1 mouse cellular context compared by ENCODE assay signal in genomic region chr7:27161744-27162143, GRCm38 (mm10).
TF ChIP-seq lines count a peak whose summit lies in the region.

No protein-coding gene starts in this region.

TF ChIP-seq in CH12.LX, 34 proteins besides CTCF, POLR2A, EP300 and RAD21 (continued from another document):
- no peak for TF ChIP-seq MAFK (IDR thresholded peaks at IDR 0.05; ENCODE audit: insufficient replicate concordance, low read length)
- TF ChIP-seq ETS1 (conservative IDR thresholded peaks at IDR 0.05; ENCODE audit: low read depth, low read length) = peak; percentile 80
- no peak for TF ChIP-seq E2F4 (IDR thresholded peaks at IDR 0.05; ENCODE audit: insufficient replicate concordance, low read depth, low read length)
- no peak for TF ChIP-seq ZNF384 (IDR thresholded peaks at IDR 0.05; ENCODE audit: low read depth, low read length)
- 0 out of 2 replicates have a peak, but pooled peaks have one; percentile 35 for TF ChIP-seq ZMIZ1 (IDR thresholded peaks at IDR 0.05; ENCODE audit: low read depth, low read length)
- TF ChIP-seq PAX5 (IDR thresholded peaks at IDR 0.05; ENCODE audit: low read length) = no peak
- TF ChIP-seq TBP (conservative IDR thresholded peaks at IDR 0.05; ENCODE audit: low read depth, low read length) = no peak
- TF ChIP-seq MYC (IDR thresholded peaks at IDR 0.05; ENCODE audit: low read depth, low read length) = 0 out of 2 replicates have a peak, but pooled peaks have one; percentile 59
- TF ChIP-seq RCOR1 (conservative IDR thresholded peaks at IDR 0.05; ENCODE audit: low read depth, low read length) = no peak
- TF ChIP-seq TCF12 (IDR thresholded peaks at IDR 0.05; ENCODE audit: low read depth, low read length) = no peak
- TF ChIP-seq MXI1 (IDR thresholded peaks at IDR 0.05; ENCODE audit: low read depth, low read length) = peak; percentile 61; the same call in 1 of the 2 replicates
- no peak for TF ChIP-seq ELF1 (IDR thresholded peaks at IDR 0.05; ENCODE audit: low read depth, low read length)
- no peak for TF ChIP-seq GABPA (IDR thresholded peaks at IDR 0.05; ENCODE audit: insufficient replicate concordance, low read depth, low read length)
- TF ChIP-seq JUND (conservative IDR thresholded peaks at IDR 0.05; ENCODE audit: low read depth, low read length) = peak; percentile 77
- TF ChIP-seq ZKSCAN1 (IDR thresholded peaks at IDR 0.05; ENCODE audit: borderline replicate concordance, low read depth, low read length) = no peak
- no peak for TF ChIP-seq USF2 (conservative IDR thresholded peaks at IDR 0.05; ENCODE audit: low read depth, low read length)
- peak; percentile 38; the same call in 1 of the 2 replicates for TF ChIP-seq JUN (IDR thresholded peaks at IDR 0.05; ENCODE audit: insufficient read depth, low read depth, low read length)
- TF ChIP-seq MAZ (IDR thresholded peaks at IDR 0.05; ENCODE audit: low read depth, low read length) = no peak
- TF ChIP-seq POLR2AphosphoS2 (IDR thresholded peaks at IDR 0.05; ENCODE audit: low read depth, low read length) = no peak
- TF ChIP-seq CHD1 (IDR thresholded peaks at IDR 0.05; ENCODE audit: low read depth, low read length) = no peak
- TF ChIP-seq USF1 (IDR thresholded peaks at IDR 0.05; ENCODE audit: low read depth, low read length) = no peak
